Mouse (Mus musculus) small intestine, adult 2 months (tissue): ENCODE data around the gene Syne2. TPM values are rescaled to one million over a fixed set of nuclear protein-coding genes. Genes with fewer than 3 reads are reported as not detected.
A peak's percentile ranks its signal among the peaks of the same experiment; 100 is the strongest.

Experiments used
- H3K27ac ChIP-seq: fragments of 200-500 bp; 2 replicates; pipeline ENCODE4 v1.5.1; 2012; ENCODE audit warnings: low read depth, low read length, control low read depth, inconsistent platforms; ENCODE audit not compliant: insufficient read depth
- H3K27me3 ChIP-seq: fragments of 200-500 bp; 2 replicates; pipeline ENCODE4 v1.6.1; 2012; ENCODE audit warnings: mild to moderate bottlenecking, moderate library complexity, low read length, inconsistent platforms; ENCODE audit not compliant: control insufficient read depth, insufficient read depth
- H3K36me3 ChIP-seq: fragments of 200-500 bp; 2 replicates; pipeline ENCODE4 v1.6.1; 2012; ENCODE audit warnings: mild to moderate bottlenecking, low read length, control low read depth, inconsistent platforms; ENCODE audit not compliant: control insufficient read depth, insufficient read depth
- H3K4me1 ChIP-seq: fragments of 200-500 bp; 2 replicates; pipeline ENCODE4 v1.6.1; 2012; ENCODE audit warnings: low read length, inconsistent platforms, mixed read lengths; ENCODE audit not compliant: control insufficient read depth, insufficient read depth, insufficient read length
- H3K4me3 ChIP-seq: fragments of 200-500 bp; 2 replicates; pipeline ENCODE4 v1.5.1; 2012; ENCODE audit warnings: low read depth, mild to moderate bottlenecking, control low read depth, inconsistent platforms, low read length, moderate library complexity
- CTCF ChIP-seq: fragments of 200-500 bp; IDR thresholded peaks from 2 replicates; pipeline ENCODE4 v1.5.1; 2012; ENCODE audit warnings: low read depth, mild to moderate bottlenecking, control low read depth, inconsistent platforms, low read length, moderate library complexity, mixed read lengths; ENCODE audit not compliant: insufficient replicate concordance, insufficient read length; ENCODE audit errors: extremely low read depth
- POLR2A ChIP-seq: fragments of 200-500 bp; IDR thresholded peaks from 2 replicates; pipeline ENCODE4 v1.6.1; 2012; ENCODE audit warnings: low read depth, mild to moderate bottlenecking, control low read depth, inconsistent platforms, low read length, moderate library complexity
- WGBS: fragments of 180-500 bp; shearing (Covaris S2); methylation state at CpG from one replicate; pipeline ENCODE4 v1.1.7; 2018; 5-methylcytosine and 5-hydroxymethylcytosine counted together
- polyA plus RNA-seq: library from polyadenylated mRNA; depleted of rRNA; stranded (reverse); fragments of >200 nt; gene quantifications from 2 replicates; pipeline ENCODE4 v1.2.3, GENCODE M21; 2012

Syne2 gene
- polyA plus RNA-seq, 1 experiment = 39.8 TPM

- 0 out of 2 replicates have a peak, but pooled peaks cover 2% of the 10 kb centered on the region for H3K36me3 ChIP-seq
- 0 out of 2 replicates have a peak, but pooled peaks have one; percentile 14 for TF ChIP-seq POLR2A
- no peak for TF ChIP-seq CTCF
- H3K4me3 ChIP-seq = no peak overlapping the region
- H3K27ac ChIP-seq = peak overlapping the region; percentile 100
- peaks cover 25% of the 10 kb centered on the region; the same call in 1 of the 2 replicates for H3K4me1 ChIP-seq
- no peaks in the 10 kb centered on the region for H3K27me3 ChIP-seq
- 20% methylated on average over 14 of the region's 14 CpGs for WGBS
These were observed 263.1 kb downstream of the Syne2 start for GRCm38 (mm10) chr12:76080876-76081556.

DNA sequence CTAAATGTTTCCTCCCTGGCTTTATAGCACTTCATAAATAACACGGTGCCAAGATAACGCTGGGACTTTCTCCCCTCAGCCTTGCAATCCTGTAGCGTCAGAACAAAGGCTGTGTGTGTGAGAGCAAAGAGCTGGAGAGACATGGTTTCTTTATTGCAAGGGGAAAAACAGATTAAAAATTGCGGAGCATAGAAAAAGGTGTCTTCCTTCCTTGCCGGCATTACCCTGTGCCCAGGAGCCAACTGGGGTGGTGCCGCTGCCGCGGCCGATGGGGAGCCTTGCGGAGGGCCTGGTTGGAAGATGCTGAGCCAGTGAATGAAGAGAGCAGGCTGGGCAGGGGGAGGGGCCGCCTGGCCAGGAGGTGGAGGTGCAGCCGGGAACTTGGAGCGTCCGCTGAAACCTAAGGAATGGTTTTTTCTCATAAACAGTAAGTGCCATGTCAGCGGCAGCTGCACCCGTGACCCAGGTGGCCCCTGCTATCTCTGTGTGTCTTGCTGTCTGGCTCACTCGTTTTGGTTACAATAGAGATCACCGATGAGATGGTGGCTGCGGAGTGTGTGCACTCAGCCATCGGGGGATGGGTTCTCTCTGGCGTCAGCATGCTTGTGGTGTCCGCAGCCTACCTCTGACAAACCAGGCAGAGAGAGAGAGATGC, 263.8 kb downstream of the Syne2 start:
- TF ChIP-seq POLR2A = no peak
- TF ChIP-seq CTCF = no peak
- WGBS = 18% methylated on average over 22 of the region's 22 CpGs
- Histone ChIP-seq H3K27me3 (no peaks in the 10 kb centered on the region), H3K27ac (peak overlapping the region; percentile 95), H3K4me3 (peak overlapping the region; percentile 67), H3K4me1 (peaks cover 31% of the 10 kb centered on the region; the same call in 1 of the 2 replicates), H3K36me3 (0 out of 2 replicates have a peak, but pooled peaks cover 2% of the 10 kb centered on the region)

DNA sequence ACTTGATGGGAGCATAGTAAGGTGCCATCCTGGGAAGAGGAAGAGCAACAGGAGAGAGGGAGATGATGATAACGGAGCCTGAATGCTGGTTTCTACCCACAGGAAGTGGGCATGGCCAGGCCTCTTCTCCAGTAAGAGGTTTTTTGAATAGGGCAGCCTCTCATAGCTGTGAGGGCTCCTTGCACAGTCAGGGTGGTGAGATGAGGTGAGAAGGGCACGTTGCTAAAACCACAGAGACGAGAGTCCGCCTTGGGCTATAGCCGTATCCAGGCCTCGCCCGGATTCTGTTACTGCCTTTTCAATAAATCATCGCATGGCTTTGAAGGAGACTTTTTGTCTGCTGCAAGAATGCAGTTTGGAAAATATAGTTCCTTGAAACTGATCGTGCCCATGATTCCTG, 267.1 kb downstream of the Syne2 start:
- WGBS = 68% methylated on average over 9 of the region's 9 CpGs
- no peak for TF ChIP-seq POLR2A
- TF ChIP-seq CTCF = no peak
- Histone ChIP-seq H3K4me3 (no peak overlapping the region), H3K36me3 (peaks cover 9% of the 10 kb centered on the region; the same call in 1 of the 2 replicates), H3K4me1 (peaks cover 36% of the 10 kb centered on the region; the same call in 1 of the 2 replicates), H3K27me3 (no peaks in the 10 kb centered on the region), H3K27ac (no peak overlapping the region)

DNA sequence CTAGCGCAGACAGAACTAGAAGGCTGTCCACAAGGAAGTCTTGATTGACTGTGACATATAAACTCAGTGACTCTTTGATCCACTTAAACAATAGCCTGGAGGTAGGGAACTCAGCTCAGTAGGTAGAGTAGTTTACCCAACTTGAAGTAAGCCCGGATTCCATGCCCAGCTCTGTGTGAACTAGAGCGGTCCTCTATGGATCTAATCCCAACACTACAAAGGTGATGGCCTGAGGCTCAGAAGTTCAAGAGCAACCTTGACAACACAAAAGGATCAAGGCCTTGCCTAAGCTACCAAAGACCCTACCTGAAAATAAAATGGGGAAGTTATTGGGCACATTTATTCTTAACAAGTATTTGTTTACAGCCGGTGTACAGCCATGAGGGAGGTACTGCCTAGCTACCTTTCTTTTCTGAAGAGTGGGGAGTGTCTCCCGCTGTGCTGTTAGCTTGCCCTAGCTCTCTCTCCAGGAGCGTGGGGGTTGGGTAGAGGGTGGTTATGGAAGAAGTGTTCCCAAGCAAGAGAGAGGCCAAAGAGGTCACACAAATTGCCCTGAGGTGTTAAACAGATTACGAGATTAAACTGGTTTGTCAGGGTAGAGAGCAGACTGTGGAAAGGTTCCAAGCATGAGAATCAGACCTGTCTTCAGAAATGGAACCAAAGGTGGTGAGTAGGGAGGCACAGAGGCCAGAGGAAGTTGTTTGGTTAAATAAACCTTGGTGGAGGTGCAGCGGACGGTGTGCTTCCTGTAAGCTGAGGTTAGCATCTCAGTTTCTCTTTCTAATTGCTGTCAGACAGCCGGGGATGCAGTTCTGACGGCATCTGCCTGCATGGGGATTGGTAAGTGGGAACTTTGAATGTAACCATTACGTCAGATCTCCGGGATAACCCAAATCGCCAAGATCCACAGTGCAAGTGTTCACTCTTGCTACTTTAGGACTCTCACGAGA, 268.3 kb downstream of the Syne2 start:
- peak overlapping the region; percentile 52 for H3K27ac ChIP-seq
- TF ChIP-seq POLR2A = no peak
- peaks cover 29% of the 10 kb centered on the region; the same call in 1 of the 2 replicates for H3K4me1 ChIP-seq
- no peaks in the 10 kb centered on the region for H3K27me3 ChIP-seq
- peak overlapping the region; percentile 44 for H3K4me3 ChIP-seq
- H3K36me3 ChIP-seq = peaks cover 13% of the 10 kb centered on the region
- WGBS = 62% methylated on average over 15 of the region's 15 CpGs

DNA sequence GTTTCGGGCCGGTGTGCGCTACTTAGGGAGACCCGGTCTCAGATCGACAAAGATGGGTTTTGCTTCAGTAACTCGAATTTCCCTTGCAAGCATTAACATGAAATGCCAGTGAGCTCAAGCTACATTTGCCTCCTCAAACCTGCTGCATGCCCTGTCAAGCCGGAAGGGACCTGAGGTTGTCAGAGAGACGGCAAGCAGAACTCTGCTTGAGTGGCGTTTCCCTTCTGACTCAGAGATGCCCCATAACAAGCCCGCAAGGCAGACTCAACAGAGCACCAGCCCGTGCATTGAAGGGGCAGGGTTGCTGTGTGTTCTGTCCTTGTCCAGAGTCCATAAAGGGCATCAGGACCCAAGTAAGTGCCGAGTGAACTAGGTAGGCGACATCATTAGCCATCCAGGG, 269.1 kb downstream of the Syne2 start:
- Histone ChIP-seq H3K27me3 (no peaks in the 10 kb centered on the region), H3K36me3 (peaks cover 13% of the 10 kb centered on the region), H3K27ac (peak overlapping the region; percentile 52; the same call in 1 of the 2 replicates), H3K4me1 (peaks cover 29% of the 10 kb centered on the region; the same call in 1 of the 2 replicates), H3K4me3 (peak overlapping the region; percentile 44)
- 85% methylated on average over 13 of the region's 13 CpGs for WGBS
- no peak for TF ChIP-seq POLR2A

DNA sequence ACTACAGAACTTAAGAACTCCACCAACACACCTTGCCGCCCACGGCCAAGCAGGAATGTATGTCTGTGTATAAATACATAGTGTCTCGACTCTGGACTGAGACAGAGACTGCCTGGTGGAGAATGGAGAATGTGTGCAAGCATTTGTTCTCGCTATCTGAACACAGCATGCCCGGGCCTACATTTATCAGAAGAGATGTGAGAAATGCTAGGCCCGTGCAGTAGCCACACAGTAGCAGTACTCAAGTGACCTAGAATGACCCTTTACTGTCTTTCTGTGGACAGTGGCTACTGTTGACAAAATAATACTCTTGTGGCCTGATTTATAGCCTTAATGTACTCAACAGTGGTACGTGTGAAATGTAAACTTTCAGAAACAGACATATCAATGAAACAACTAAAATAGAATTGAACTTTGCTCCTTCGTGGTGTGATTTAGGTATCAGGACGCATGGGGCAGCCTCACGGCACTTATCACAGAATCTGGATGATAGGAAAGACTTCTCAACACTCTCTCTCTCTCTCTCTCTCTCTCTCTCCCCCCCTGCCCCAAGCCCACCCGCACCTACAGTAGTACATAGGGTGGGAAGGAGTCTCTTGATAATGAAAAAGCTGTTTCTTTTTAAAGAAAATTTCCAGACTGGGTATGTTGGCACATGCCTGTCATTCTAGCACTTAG, 275.0 kb downstream of the Syne2 start:
- H3K36me3 ChIP-seq = peaks cover 37% of the 10 kb centered on the region
- H3K4me1 ChIP-seq = peaks cover 10% of the 10 kb centered on the region
- 39% methylated on average over 11 of the region's 11 CpGs for WGBS
- no peak overlapping the region for H3K4me3 ChIP-seq
- TF ChIP-seq CTCF = no peak
- no peak for TF ChIP-seq POLR2A
- H3K27ac ChIP-seq = peak overlapping the region; percentile 17; the same call in 1 of the 2 replicates
- H3K27me3 ChIP-seq = no peaks in the 10 kb centered on the region
